Mouse (Mus musculus) midbrain, embryonic 16.5 days (tissue): Measurements from ENCODE around the gene Macrod2. TPM values are rescaled to one million over a fixed set of nuclear protein-coding genes. Genes with fewer than 3 reads are reported as not detected.

Source experiments
- ATAC-seq: fragments of 200-750 bp; cut with Nextera tagmentation; 2 replicates; pipeline ENCODE4 v1.8.0; 2017; ENCODE audit warnings: moderate TSS enrichment
- H3K27ac ChIP-seq: fragments of 300-500 bp; sonication (generic); 2 replicates; pipeline ENCODE4 v1.5.1; 2014; ENCODE audit warnings: mild to moderate bottlenecking, low read length, mixed read lengths
- H3K27me3 ChIP-seq: fragments of 300-500 bp; sonication (generic); 2 replicates; pipeline ENCODE4 v1.6.1; 2014; ENCODE audit warnings: low read depth, low read length, mixed read lengths; ENCODE audit not compliant: control insufficient read depth, insufficient read depth
- H3K36me3 ChIP-seq: fragments of 300-500 bp; sonication (generic); 2 replicates; pipeline ENCODE4 v1.6.1; 2014; ENCODE audit warnings: mild to moderate bottlenecking, low read length, moderate library complexity, mixed read lengths; ENCODE audit not compliant: control insufficient read depth, insufficient read depth
- H3K4me1 ChIP-seq: fragments of 300-500 bp; sonication (generic); 2 replicates; pipeline ENCODE4 v1.6.1; 2014; ENCODE audit warnings: mild to moderate bottlenecking, low read length, mixed read lengths; ENCODE audit not compliant: control insufficient read depth, insufficient read depth
- H3K4me2 ChIP-seq: fragments of 300-500 bp; sonication (generic); 2 replicates; pipeline ENCODE4 v1.6.1; 2014; ENCODE audit warnings: mild to moderate bottlenecking, low read length, mixed read lengths
- H3K4me3 ChIP-seq: fragments of 300-500 bp; sonication (generic); 2 replicates; pipeline ENCODE4 v1.5.1; 2014; ENCODE audit warnings: low read depth, mild to moderate bottlenecking, low read length, moderate library complexity, mixed read lengths
- H3K9ac ChIP-seq: fragments of 300-500 bp; sonication (generic); 2 replicates; pipeline ENCODE4 v1.6.1; 2014; ENCODE audit warnings: low read depth, low read length, mixed read lengths
- H3K9me3 ChIP-seq: fragments of 300-500 bp; sonication (generic); replicated peaks from 2 replicates; pipeline ENCODE4 v1.6.1; 2014; ENCODE audit warnings: mild to moderate bottlenecking, low read length, mixed read lengths; ENCODE audit not compliant: control insufficient read depth, poor library complexity, severe bottlenecking
- WGBS: fragments of 180-500 bp; shearing (Covaris S2); extraction: QIAGEN DNeasy Blood & Tissue Kit; methylation state at CpG from one replicate; pipeline ENCODE4 v1.1.7; 2014; 5-methylcytosine and 5-hydroxymethylcytosine counted together
- polyA plus RNA-seq: library from polyadenylated mRNA; unstranded; fragments of >200 nt; fragmentation: Nextera tagmentation; extraction: Ambion mirVana; gene quantifications from 2 replicates; pipeline ENCODE4 v1.2.1, GENCODE M21; 2015

Macrod2 gene
- polyA plus RNA-seq, 1 experiment from 2014 or later: 96.9 TPM

DNA sequence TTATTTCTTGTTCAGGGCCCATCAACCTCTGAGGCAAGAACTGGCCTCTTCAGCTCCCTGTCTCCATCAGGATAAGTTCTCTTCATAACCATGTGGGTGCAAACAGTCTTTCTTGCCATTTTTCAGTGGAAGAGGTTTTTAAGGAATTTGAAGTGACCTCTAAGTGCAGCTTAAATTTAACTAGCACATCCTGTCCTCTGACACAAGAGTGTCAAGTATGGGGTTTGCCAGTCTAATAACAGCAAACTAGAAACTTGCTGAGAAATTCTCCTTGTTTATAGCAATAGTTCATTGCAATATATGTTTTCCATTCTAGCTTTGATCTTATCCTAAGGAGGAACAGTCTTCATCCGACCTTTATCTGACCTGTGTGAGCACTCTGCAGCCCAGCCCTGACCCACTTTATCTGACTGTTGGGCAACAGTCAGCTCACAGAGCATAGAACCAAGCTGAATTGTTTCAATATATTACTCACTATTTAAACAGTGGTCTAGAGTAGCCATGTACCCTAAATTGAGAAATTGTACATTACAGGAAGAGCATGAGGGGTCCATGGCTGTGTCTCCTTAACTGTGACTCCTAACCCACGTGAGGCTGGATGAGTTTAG is 226.7 kb downstream of the Macrod2 start:
- no peak overlapping the region for H3K27ac ChIP-seq
- H3K4me1 ChIP-seq: no peaks in the 10 kb centered on the region; the same call in 1 of the 2 replicates
- H3K9me3 ChIP-seq: no peaks in the 10 kb centered on the region
- no peak for ATAC-seq
- no peak overlapping the region for H3K9ac ChIP-seq
- no peak overlapping the region for H3K4me2 ChIP-seq
- no peak overlapping the region for H3K4me3 ChIP-seq
- 82% methylated on average over 2 of the region's 2 CpGs for whole genome bisulfite sequencing
- no peaks in the 10 kb centered on the region for H3K36me3 ChIP-seq
- no peaks in the 10 kb centered on the region for H3K27me3 ChIP-seq

- no peaks in the 10 kb centered on the region for H3K4me1 ChIP-seq
- no peak overlapping the region for H3K27ac ChIP-seq
- H3K9ac ChIP-seq: no peak overlapping the region
- no peaks in the 10 kb centered on the region for H3K36me3 ChIP-seq
- H3K9me3 ChIP-seq: no peaks in the 10 kb centered on the region
- no peak overlapping the region for H3K4me2 ChIP-seq
- H3K27me3 ChIP-seq: no peaks in the 10 kb centered on the region
- no peak overlapping the region for H3K4me3 ChIP-seq
- ATAC-seq: peak; percentile 51; the same call in 1 of the 2 replicates
These were observed 258.4 kb downstream of the Macrod2 start for GRCm38 (mm10) chr2:140653481-140653880.

GRCm38 (mm10) chr2:140653978-140654377 is 258.9 kb downstream of the Macrod2 start:
- Histone ChIP-seq H3K9me3 (no peaks in the 10 kb centered on the region), H3K9ac (no peak overlapping the region), H3K4me1 (no peaks in the 10 kb centered on the region), H3K4me2 (no peak overlapping the region), H3K4me3 (no peak overlapping the region), H3K27me3 (no peaks in the 10 kb centered on the region), H3K27ac (no peak overlapping the region), H3K36me3 (peaks cover 3% of the 10 kb centered on the region; the same call in 1 of the 2 replicates)
- no peak for ATAC-seq
- WGBS: 30% methylated on average over 2 of the region's 2 CpGs

DNA sequence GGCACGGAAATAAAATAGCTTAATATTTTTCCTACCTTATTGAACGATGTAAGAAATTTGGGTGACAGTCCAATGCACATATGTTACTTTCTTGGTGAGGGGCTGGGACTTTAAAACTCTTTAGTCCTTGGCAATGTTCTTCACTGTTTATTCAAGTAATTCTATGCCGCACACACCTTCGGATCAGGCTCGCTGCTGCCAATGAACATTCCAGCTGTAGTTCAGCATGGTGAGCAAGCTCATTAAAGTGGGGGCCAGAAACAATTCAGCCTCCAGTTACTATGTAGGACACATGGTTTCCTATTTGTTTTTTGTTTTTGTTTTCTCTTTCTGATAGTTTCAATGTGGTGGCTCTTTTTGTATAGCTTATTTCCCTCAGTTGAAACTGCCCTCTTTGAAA is 267.6 kb downstream of the Macrod2 start:
- Histone ChIP-seq H3K27me3 (no peaks in the 10 kb centered on the region), H3K27ac (no peak overlapping the region), H3K9ac (no peak overlapping the region), H3K4me2 (no peak overlapping the region), H3K9me3 (no peaks in the 10 kb centered on the region), H3K36me3 (peaks cover 21% of the 10 kb centered on the region), H3K4me1 (peaks cover 25% of the 10 kb centered on the region), H3K4me3 (no peak overlapping the region)
- no peak for ATAC-seq
- WGBS: 88% methylated on average over 5 of the region's 5 CpGs

DNA sequence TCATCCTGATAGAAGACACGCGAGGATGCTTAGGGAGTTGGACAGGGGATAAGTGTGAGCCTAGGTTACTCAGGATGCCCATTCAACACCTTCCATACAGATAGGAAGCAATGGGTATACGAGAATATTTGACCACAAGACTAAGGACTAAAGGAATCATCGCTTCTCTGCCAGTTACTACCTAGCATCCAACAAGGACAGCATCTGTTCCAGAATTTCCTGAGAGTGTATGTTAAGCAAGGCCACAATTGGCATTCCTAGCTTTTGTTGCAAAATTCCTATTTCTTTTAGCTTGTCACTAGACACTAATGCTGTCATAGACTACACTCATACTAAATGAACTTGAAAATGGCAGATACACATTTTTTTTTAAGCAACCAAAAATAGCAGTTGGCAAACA is 269.3 kb downstream of the Macrod2 start:
- 91% methylated on average over 4 of the region's 4 CpGs for WGBS
- Histone ChIP-seq H3K36me3 (peaks cover 17% of the 10 kb centered on the region), H3K4me1 (peaks cover 31% of the 10 kb centered on the region), H3K9me3 (no peaks in the 10 kb centered on the region), H3K4me3 (no peak overlapping the region), H3K27me3 (no peaks in the 10 kb centered on the region), H3K27ac (no peak overlapping the region), H3K9ac (no peak overlapping the region), H3K4me2 (no peak overlapping the region)
- no peak for ATAC-seq

DNA sequence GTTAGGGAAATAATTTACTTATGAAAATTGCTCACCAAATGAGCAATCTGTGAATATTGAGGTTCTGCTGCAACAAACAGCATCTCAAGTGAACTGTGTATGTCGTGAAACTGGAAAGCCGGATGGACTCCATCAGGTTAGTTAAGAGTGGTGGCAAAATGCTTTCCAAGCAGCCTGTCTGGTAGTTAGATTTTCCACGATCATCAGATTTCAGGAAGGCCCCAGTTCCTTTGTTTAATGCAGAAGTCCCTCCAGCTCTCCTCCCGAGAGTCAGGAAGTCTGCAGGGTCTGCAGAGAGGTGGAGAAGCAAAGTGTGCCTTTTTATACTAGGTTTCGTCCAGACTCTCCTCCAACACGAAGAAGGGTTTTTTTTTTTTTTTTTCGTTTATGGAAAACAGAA is 271.7 kb downstream of the Macrod2 start:
- Histone ChIP-seq H3K36me3 (no peaks in the 10 kb centered on the region), H3K27ac (peak overlapping the region; percentile 31; the same call in 1 of the 2 replicates), H3K4me2 (peak overlapping the region; percentile 66), H3K4me3 (peak overlapping the region; percentile 47), H3K27me3 (no peaks in the 10 kb centered on the region), H3K9ac (peak overlapping the region; percentile 55), H3K9me3 (no peaks in the 10 kb centered on the region), H3K4me1 (peaks cover 34% of the 10 kb centered on the region)
- WGBS: 17% methylated on average over 7 of the region's 7 CpGs
- ATAC-seq: no peak

GRCm38 (mm10) chr2:140667261-140668047 is 272.3 kb downstream of the Macrod2 start:
- Histone ChIP-seq H3K27ac (peak overlapping the region; percentile 50; the same call in 1 of the 2 replicates), H3K27me3 (no peaks in the 10 kb centered on the region), H3K4me3 (peak overlapping the region; percentile 47), H3K4me2 (peak overlapping the region; percentile 66), H3K9me3 (no peaks in the 10 kb centered on the region), H3K4me1 (peaks cover 34% of the 10 kb centered on the region), H3K9ac (peak overlapping the region; percentile 55), H3K36me3 (no peaks in the 10 kb centered on the region)
- no peak for ATAC-seq
- WGBS: 12% methylated on average over 13 of the region's 13 CpGs

DNA sequence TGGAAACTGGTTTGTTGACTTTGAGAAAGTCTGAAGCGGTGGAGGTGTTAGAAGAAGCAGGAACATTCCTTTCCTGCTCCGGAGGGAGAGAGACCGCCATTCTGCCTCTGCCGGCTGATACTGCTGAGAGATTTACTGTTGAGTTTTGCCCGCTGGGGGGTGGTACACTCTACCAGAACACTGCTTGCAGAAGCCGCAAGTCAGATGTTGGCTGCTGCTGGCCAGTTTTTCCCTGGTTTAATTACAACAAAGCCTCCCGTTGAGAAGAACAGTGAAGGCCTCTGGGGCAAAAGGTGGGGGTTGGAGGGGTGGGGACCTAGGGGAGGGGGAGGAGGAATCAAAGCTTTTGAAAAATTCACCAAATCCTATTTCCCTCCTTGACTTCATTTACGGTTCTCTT is 273.2 kb downstream of the Macrod2 start:
- WGBS: under 1% methylated on average over 8 of the region's 8 CpGs
- Histone ChIP-seq H3K27me3 (no peaks in the 10 kb centered on the region), H3K4me3 (peak overlapping the region; percentile 47), H3K4me2 (peak overlapping the region; percentile 66), H3K9me3 (no peaks in the 10 kb centered on the region), H3K4me1 (peaks cover 34% of the 10 kb centered on the region), H3K9ac (peak overlapping the region; percentile 69), H3K27ac (peak overlapping the region; percentile 69), H3K36me3 (no peaks in the 10 kb centered on the region)
- ATAC-seq: peak; percentile 76

GRCm38 (mm10) chr2:140669081-140669480 is 274.0 kb downstream of the Macrod2 start:
- peaks cover 34% of the 10 kb centered on the region for H3K4me1 ChIP-seq
- no peak for ATAC-seq

More at GRCm38 (mm10) chr2:140669081-140669480, 274.0 kb downstream of the Macrod2 start:
- H3K9me3 ChIP-seq: no peaks in the 10 kb centered on the region
- peak overlapping the region; percentile 69 for H3K27ac ChIP-seq
- peak overlapping the region; percentile 69 for H3K9ac ChIP-seq
- no peaks in the 10 kb centered on the region for H3K27me3 ChIP-seq
- WGBS: 7% methylated on average over 2 of the region's 2 CpGs
- no peaks in the 10 kb centered on the region for H3K36me3 ChIP-seq
- H3K4me2 ChIP-seq: peak overlapping the region; percentile 66
- H3K4me3 ChIP-seq: peak overlapping the region; percentile 47
